Mouse (Mus musculus) midbrain, embryonic 14.5 days (tissue): ENCODE results near the gene Foxd4. TPM values are rescaled to one million over a fixed set of nuclear protein-coding genes. Genes with fewer than 3 reads are reported as not detected.
"Not testable (repeated sequence)": the region's sequence is repeated elsewhere in the genome, so short reads cannot be mapped to it uniquely, and the experiment has no call there.

ENCODE experiments used
- ATAC-seq: fragments of 200-750 bp; cut with Nextera tagmentation; 2 replicates; pipeline ENCODE4 v1.8.0; 2017; ENCODE audit warnings: moderate number of reproducible peaks, moderate library complexity; ENCODE audit not compliant: low FRiP score, low TSS enrichment
- DNase-seq: peaks from one replicate; pipeline ENCODE4 v3.0.0-alpha.2; 2015
- H3K27ac ChIP-seq: fragments of 300-500 bp; sonication (generic); replicated peaks from 2 replicates; pipeline ENCODE4 v1.5.1; 2014; ENCODE audit warnings: mild to moderate bottlenecking, low read depth, low read length, moderate library complexity
- H3K27me3 ChIP-seq: fragments of 300-500 bp; sonication (generic); 2 replicates; pipeline ENCODE4 v1.6.1; 2014; ENCODE audit warnings: low read length, control low read depth, mixed read lengths; ENCODE audit not compliant: control insufficient read depth, insufficient read depth
- H3K36me3 ChIP-seq: fragments of 300-500 bp; sonication (generic); 2 replicates; pipeline ENCODE4 v1.6.1; 2014; ENCODE audit warnings: low read length, control low read depth; ENCODE audit not compliant: control insufficient read depth, insufficient read depth
- H3K4me1 ChIP-seq: fragments of 300-500 bp; sonication (generic); 2 replicates; pipeline ENCODE4 v1.6.1; 2014; ENCODE audit warnings: mild to moderate bottlenecking, antibody characterized with exemption, low read length, control low read depth; ENCODE audit not compliant: control insufficient read depth, insufficient read depth
- H3K4me2 ChIP-seq: fragments of 300-500 bp; sonication (generic); 2 replicates; pipeline ENCODE4 v1.6.1; 2014; ENCODE audit warnings: mild to moderate bottlenecking, low read length, moderate library complexity
- H3K4me3 ChIP-seq: fragments of 300-500 bp; sonication (generic); replicated peaks from 2 replicates; pipeline ENCODE4 v1.5.1; 2014; ENCODE audit warnings: low read depth, low read length
- H3K9ac ChIP-seq: fragments of 300-500 bp; sonication (generic); replicated peaks from 2 replicates; pipeline ENCODE4 v1.6.1; 2014; ENCODE audit warnings: mild to moderate bottlenecking, low read length, moderate library complexity
- H3K9me3 ChIP-seq: fragments of 300-500 bp; sonication (generic); 2 replicates; pipeline ENCODE4 v1.6.1; 2016; ENCODE audit warnings: low read length, control low read depth, mixed read lengths; ENCODE audit not compliant: control insufficient read depth
- WGBS: fragments of 180-500 bp; shearing (Covaris S2); extraction: QIAGEN DNeasy Blood & Tissue Kit; methylation state at CpG from one replicate; pipeline ENCODE4 v1.1.7; 2014; 5-methylcytosine and 5-hydroxymethylcytosine counted together
- polyA plus RNA-seq: library from polyadenylated mRNA; unstranded; fragments of >200 nt; fragmentation: Nextera tagmentation; extraction: Ambion mirVana; gene quantifications from 2 replicates; pipeline ENCODE4 v1.2.1, GENCODE M21; 2014

Foxd4 gene
- polyA plus RNA-seq, 1 experiment from 2014 or later: not detected

GRCm38 (mm10) chr19:24886888-24887287 lies 14.1 kb downstream of the Foxd4 start:
- Histone ChIP-seq H3K4me3 (no peak overlapping the region), H3K4me2 (no peak overlapping the region), H3K27ac (no peak overlapping the region), H3K4me1 (no peaks in the 10 kb centered on the region), H3K36me3 (no peaks in the 10 kb centered on the region), H3K9me3 (no peaks in the 10 kb centered on the region), H3K27me3 (no peaks in the 10 kb centered on the region), H3K9ac (no peak overlapping the region)
- no peak for ATAC-seq
- WGBS: 81% methylated on average over 3 of the region's 3 CpGs
- no peak for DNase-seq

- Histone ChIP-seq H3K27me3 (no peaks in the 10 kb centered on the region), H3K9me3 (no peaks in the 10 kb centered on the region), H3K4me2 (no peak overlapping the region), H3K9ac (no peak overlapping the region), H3K4me3 (no peak overlapping the region), H3K27ac (no peak overlapping the region), H3K4me1 (no peaks in the 10 kb centered on the region), H3K36me3 (no peaks in the 10 kb centered on the region)
- ATAC-seq (no peak), DNase-seq (peak; percentile 85)
- 15% methylated on average over 5 of the region's 5 CpGs for WGBS
Measured at GRCm38 (mm10) chr19:24885504-24885903, 15.5 kb downstream of the Foxd4 start.

GRCm38 (mm10) chr19:24881237-24881636 lies 19.8 kb downstream of the Foxd4 start:
- no peak overlapping the region for H3K4me3 ChIP-seq
- no peak overlapping the region for H3K4me2 ChIP-seq
- no peak for DNase-seq
- ATAC-seq: no peak
- H3K9ac ChIP-seq: no peak overlapping the region
- H3K27me3 ChIP-seq: no peaks in the 10 kb centered on the region
- 65% methylated on average over 4 of the region's 4 CpGs for WGBS
- no peak overlapping the region for H3K27ac ChIP-seq
- no peaks in the 10 kb centered on the region for H3K4me1 ChIP-seq
- H3K36me3 ChIP-seq: no peaks in the 10 kb centered on the region
- no peaks in the 10 kb centered on the region for H3K9me3 ChIP-seq

- H3K4me2 ChIP-seq, H3K27ac ChIP-seq, ATAC-seq, H3K9ac ChIP-seq, DNase-seq, H3K4me3 ChIP-seq, H3K4me1 ChIP-seq, H3K9me3 ChIP-seq, H3K36me3 ChIP-seq, H3K27me3 ChIP-seq: not testable (repeated sequence)
- 85% methylated on average over 23 of the region's 26 CpGs for WGBS
Measured at GRCm38 (mm10) chr19:24875129-24875870, 25.7 kb downstream of the Foxd4 start, which contains the start of gene Gm10053. Gm10053 (plus strand) TSS chr19:24875686.

- 69% methylated on average over 2 of the region's 2 CpGs for WGBS
- Histone ChIP-seq H3K27me3 (peaks cover 6% of the 10 kb centered on the region; the same call in 1 of the 2 replicates), H3K4me1 (no peaks in the 10 kb centered on the region), H3K9ac (no peak overlapping the region), H3K4me3 (no peak overlapping the region), H3K27ac (no peak overlapping the region), H3K9me3 (no peaks in the 10 kb centered on the region), H3K36me3 (no peaks in the 10 kb centered on the region), H3K4me2 (no peak overlapping the region)
- no peak for DNase-seq
- ATAC-seq: no peak
Measured at GRCm38 (mm10) chr19:24873873-24874272, 27.1 kb downstream of the Foxd4 start.

- ATAC-seq (peak; percentile 48; the same call in 1 of the 2 replicates), DNase-seq (peak; percentile 92)
- H3K36me3 ChIP-seq: no peaks in the 10 kb centered on the region
- H3K4me1 ChIP-seq: no peaks in the 10 kb centered on the region
- H3K9me3 ChIP-seq: no peaks in the 10 kb centered on the region
- H3K9ac ChIP-seq: peak overlapping the region; percentile 50
- peak overlapping the region; percentile 56 for H3K4me2 ChIP-seq
- H3K4me3 ChIP-seq: peak overlapping the region; percentile 23
- WGBS: 18% methylated on average over 18 of the region's 18 CpGs
- H3K27ac ChIP-seq: no peak overlapping the region
- peaks cover 6% of the 10 kb centered on the region; the same call in 1 of the 2 replicates for H3K27me3 ChIP-seq
Measured at GRCm38 (mm10) chr19:24871037-24871635, 29.9 kb downstream of the Foxd4 start.

GRCm38 (mm10) chr19:24865436-24865835 lies 35.6 kb downstream of the Foxd4 start:
- peaks cover 24% of the 10 kb centered on the region for H3K27me3 ChIP-seq
- 86% methylated on average over 9 of the region's 9 CpGs for WGBS
- no peak for DNase-seq
- H3K9me3 ChIP-seq: no peaks in the 10 kb centered on the region
- H3K27ac ChIP-seq: no peak overlapping the region
- H3K36me3 ChIP-seq: no peaks in the 10 kb centered on the region
- peaks cover 6% of the 10 kb centered on the region for H3K4me1 ChIP-seq
- no peak for ATAC-seq
- no peak overlapping the region for H3K4me3 ChIP-seq
- no peak overlapping the region for H3K9ac ChIP-seq
- H3K4me2 ChIP-seq: no peak overlapping the region

GRCm38 (mm10) chr19:24861612-24862451 lies 39.2 kb downstream of the Foxd4 start, which contains the start of gene Pgm5:
Pgm5 (minus strand) TSS chr19:24861855.
- peak within 1 kb of the TSS; percentile 67 for H3K4me2 ChIP-seq
- DNase-seq: peak; percentile 41
- H3K9ac ChIP-seq: peak within 1 kb of the TSS; percentile 39; the same call in 1 of the 2 replicates
- ATAC-seq: no peak
- peak within 1 kb of the TSS; percentile 34 for H3K4me3 ChIP-seq
- peaks cover 27% of the 10 kb centered on the region for H3K27me3 ChIP-seq
- WGBS: under 1% methylated on average over 39 of the region's 39 CpGs
- H3K4me1 ChIP-seq: peaks cover 6% of the 10 kb centered on the region
- no peak within 1 kb of the TSS for H3K27ac ChIP-seq
- H3K9me3 ChIP-seq: no peaks in the 10 kb centered on the region
- no peaks in the 10 kb centered on the region for H3K36me3 ChIP-seq
